Mouse (Mus musculus) myocyte (in vitro differentiated cells): ENCODE data around the gene Dmrtc2.

Source experiments
- CEBPB ChIP-seq: IDR thresholded peaks from 2 replicates; pipeline ENCODE4 v1.6.1; 2011; ENCODE audit warnings: mild to moderate bottlenecking, moderate library complexity; ENCODE audit not compliant: poor library complexity, insufficient read depth, severe bottlenecking
- E2F4 ChIP-seq: IDR thresholded peaks from one replicate; pipeline ENCODE4 v1.6.1; 2011; ENCODE audit warnings: mild to moderate bottlenecking, control low read depth, moderate library complexity; ENCODE audit not compliant: insufficient read depth
- MAX ChIP-seq: IDR thresholded peaks from one replicate; pipeline ENCODE4 v1.6.1; 2011; ENCODE audit warnings: low read depth, mild to moderate bottlenecking, control low read depth
- MYOD1 ChIP-seq, 3 experiments: IDR thresholded peaks; one replicate each; pipeline ENCODE4 v1.6.1; 2011; ENCODE audit warnings: control low read depth in 2 of 3, low read depth in 2 of 3, mild to moderate bottlenecking in 2 of 3, moderate library complexity in 1 of 3; ENCODE audit not compliant: insufficient read length in 2 of 3, control insufficient read depth in 1 of 3
- MYOG ChIP-seq, 3 experiments: IDR thresholded peaks; one replicate each; pipeline ENCODE4 v1.6.1; 2011; ENCODE audit warnings: control low read depth in 2 of 3, low read depth in 2 of 3, mild to moderate bottlenecking in 2 of 3; ENCODE audit not compliant: insufficient read length in 2 of 3, control insufficient read depth in 1 of 3, insufficient read depth in 1 of 3
- POLR2A ChIP-seq: IDR thresholded peaks from one replicate; pipeline ENCODE4 v1.6.1; 2011; ENCODE audit warnings: low read depth, mild to moderate bottlenecking, control low read depth, moderate library complexity; ENCODE audit not compliant: insufficient read length
- TCF12 ChIP-seq: IDR thresholded peaks from one replicate; pipeline ENCODE4 v1.6.1; 2011; ENCODE audit warnings: mild to moderate bottlenecking, control low read depth; ENCODE audit not compliant: poor library complexity, insufficient read depth, severe bottlenecking
- USF1 ChIP-seq: IDR thresholded peaks from one replicate; pipeline ENCODE4 v1.6.1; 2011; ENCODE audit warnings: low read depth, mild to moderate bottlenecking, control low read depth, moderate library complexity

- TF ChIP-seq POLR2A, result no peak
- no peak for TF ChIP-seq MAX
- no peak for TF ChIP-seq TCF12
- TF ChIP-seq E2F4, result no peak
- TF ChIP-seq CEBPB, result no peak
- no peak for TF ChIP-seq USF1
- TF ChIP-seq MYOG (IDR thresholded peaks at IDR 0.05; ENCODE audit: control insufficient read depth in 1 of 3, insufficient read depth in 1 of 3, insufficient read length in 2 of 3, low read depth in 2 of 3), result no peak
- no peak for TF ChIP-seq MYOD1 (IDR thresholded peaks at IDR 0.05; ENCODE audit: control insufficient read depth in 1 of 3, insufficient read length in 2 of 3, low read depth in 2 of 3)
Measured at GRCm38 (mm10) chr7:24886308-24886633, 16.4 kb downstream of the Dmrtc2 start.
